Mouse (Mus musculus) heart, embryonic 13.5 days (tissue): ENCODE results near the gene Tmprss11e. TPM values are rescaled to one million over a fixed set of nuclear protein-coding genes. Genes with fewer than 3 reads are reported as not detected.

ENCODE experiments used
- ATAC-seq: fragments of 200-750 bp; cut with Nextera tagmentation; 2 replicates; pipeline ENCODE4 v1.8.0; 2017; ENCODE audit warnings: moderate TSS enrichment; ENCODE audit not compliant: insufficient number of reproducible peaks, low FRiP score, low TSS enrichment; ENCODE audit errors: extremely low read depth
- H3K27ac ChIP-seq: fragments of 300-500 bp; sonication (generic); replicated peaks from 2 replicates; pipeline ENCODE4 v1.5.1; 2015; ENCODE audit warnings: moderate library complexity, mild to moderate bottlenecking, inconsistent platforms
- H3K27me3 ChIP-seq: fragments of 300-500 bp; sonication (generic); replicated peaks from 2 replicates; pipeline ENCODE4 v1.6.1; 2015; ENCODE audit warnings: mild to moderate bottlenecking, inconsistent platforms
- H3K36me3 ChIP-seq: fragments of 300-500 bp; sonication (generic); 2 replicates; pipeline ENCODE4 v1.6.1; 2015; ENCODE audit warnings: mild to moderate bottlenecking, inconsistent platforms
- H3K4me1 ChIP-seq: fragments of 300-500 bp; sonication (generic); 2 replicates; pipeline ENCODE4 v1.6.1; 2015; ENCODE audit warnings: inconsistent platforms
- H3K4me2 ChIP-seq: fragments of 300-500 bp; sonication (generic); 2 replicates; pipeline ENCODE4 v1.6.1; 2015; ENCODE audit warnings: inconsistent platforms, mild to moderate bottlenecking, moderate library complexity
- H3K4me3 ChIP-seq: fragments of 300-500 bp; sonication (generic); 2 replicates; pipeline ENCODE4 v1.5.1; 2015; ENCODE audit warnings: moderate library complexity, mild to moderate bottlenecking, inconsistent platforms
- H3K9ac ChIP-seq: fragments of 300-500 bp; sonication (generic); 2 replicates; pipeline ENCODE4 v1.6.1; 2015; ENCODE audit warnings: inconsistent platforms, mild to moderate bottlenecking, moderate library complexity
- H3K9me3 ChIP-seq: fragments of 300-500 bp; sonication (generic); 2 replicates; pipeline ENCODE4 v1.6.1; 2016; ENCODE audit warnings: inconsistent platforms
- WGBS: fragments of 180-500 bp; shearing (Covaris S2); methylation state at CpG from one replicate; pipeline ENCODE4 v1.1.7; 2015; ENCODE audit warnings: mixed read lengths; 5-methylcytosine and 5-hydroxymethylcytosine counted together
- polyA plus RNA-seq: library from polyadenylated mRNA; unstranded; fragments of >200 nt; fragmentation: Nextera tagmentation; extraction: Ambion mirVana; gene quantifications from 2 replicates; pipeline ENCODE4 v1.2.1, GENCODE M21; 2015

Gene Tmprss11e
- not detected in 2 replicates for polyA plus RNA-seq

- 77% methylated on average over 4 of the region's 4 CpGs for WGBS
- ATAC-seq: no peak
Measured at GRCm38 (mm10) chr5:86745715-86746114, at the start of gene Tmprss11e. TSS of gene Tmprss11e (minus strand) at chr5:86745815.

GRCm38 (mm10) chr5:86792807-86793206 is 47.2 kb upstream of the Tmprss11e start:
- 54% methylated on average over 8 of the region's 8 CpGs for WGBS
- Histone ChIP-seq H3K9ac (no peak overlapping the region), H3K9me3 (no peaks in the 10 kb centered on the region), H3K4me1 (no peaks in the 10 kb centered on the region), H3K4me2 (no peak overlapping the region), H3K27ac (no peak overlapping the region), H3K36me3 (no peaks in the 10 kb centered on the region), H3K4me3 (no peak overlapping the region), H3K27me3 (no peaks in the 10 kb centered on the region)
- ATAC-seq: no peak

More at GRCm38 (mm10) chr5:86745715-86746114, at the start of gene Tmprss11e:
- no peak within 1 kb of the TSS for H3K4me3 ChIP-seq
- no peaks in the 10 kb centered on the region for H3K4me1 ChIP-seq
- H3K27me3 ChIP-seq: no peaks in the 10 kb centered on the region
- no peak within 1 kb of the TSS for H3K4me2 ChIP-seq
- no peaks in the 10 kb centered on the region for H3K9me3 ChIP-seq
- H3K36me3 ChIP-seq: no peaks in the 10 kb centered on the region
- H3K9ac ChIP-seq: no peak within 1 kb of the TSS
- no peak within 1 kb of the TSS for H3K27ac ChIP-seq

- H3K36me3 ChIP-seq: no peaks in the 10 kb centered on the region
- ATAC-seq: no peak
- no peaks in the 10 kb centered on the region for H3K4me1 ChIP-seq
- no peak overlapping the region for H3K9ac ChIP-seq
- H3K27me3 ChIP-seq: no peaks in the 10 kb centered on the region
- H3K9me3 ChIP-seq: no peaks in the 10 kb centered on the region
- no peak overlapping the region for H3K4me2 ChIP-seq
- H3K4me3 ChIP-seq: no peak overlapping the region
- no peak overlapping the region for H3K27ac ChIP-seq
- WGBS: 46% methylated on average over 4 of the region's 4 CpGs
Measured at GRCm38 (mm10) chr5:86792249-86792648, 46.6 kb upstream of the Tmprss11e start.

- no peak overlapping the region for H3K4me3 ChIP-seq
- no peak overlapping the region for H3K27ac ChIP-seq
- no peaks in the 10 kb centered on the region for H3K36me3 ChIP-seq
- no peak for ATAC-seq
- no peaks in the 10 kb centered on the region for H3K9me3 ChIP-seq
- H3K4me1 ChIP-seq: no peaks in the 10 kb centered on the region
- 61% methylated on average over 2 of the region's 2 CpGs for WGBS
- no peaks in the 10 kb centered on the region for H3K27me3 ChIP-seq
- no peak overlapping the region for H3K4me2 ChIP-seq
- H3K9ac ChIP-seq: no peak overlapping the region
Measured at GRCm38 (mm10) chr5:86789954-86790353, 44.3 kb upstream of the Tmprss11e start.

- no peaks in the 10 kb centered on the region for H3K4me1 ChIP-seq
- no peak overlapping the region for H3K4me2 ChIP-seq
- no peak overlapping the region for H3K4me3 ChIP-seq
- no peak for ATAC-seq
- H3K36me3 ChIP-seq: no peaks in the 10 kb centered on the region
- no peak overlapping the region for H3K9ac ChIP-seq
- H3K27ac ChIP-seq: no peak overlapping the region
- 53% methylated on average over 1 of the region's 1 CpGs for WGBS
- no peaks in the 10 kb centered on the region for H3K9me3 ChIP-seq
- no peaks in the 10 kb centered on the region for H3K27me3 ChIP-seq
Measured at GRCm38 (mm10) chr5:86786798-86787197, 41.2 kb upstream of the Tmprss11e start.

- WGBS: 93% methylated on average over 1 of the region's 1 CpGs
- ATAC-seq: no peak
- H3K4me1 ChIP-seq: no peaks in the 10 kb centered on the region
Measured at GRCm38 (mm10) chr5:86784205-86784604, 38.6 kb upstream of the Tmprss11e start.

GRCm38 (mm10) chr5:86783059-86783458 is 37.4 kb upstream of the Tmprss11e start:
- WGBS: 59% methylated on average over 8 of the region's 8 CpGs
- Histone ChIP-seq H3K4me1 (no peaks in the 10 kb centered on the region), H3K27me3 (no peaks in the 10 kb centered on the region), H3K9ac (no peak overlapping the region), H3K4me3 (no peak overlapping the region), H3K36me3 (no peaks in the 10 kb centered on the region), H3K9me3 (no peaks in the 10 kb centered on the region), H3K27ac (no peak overlapping the region), H3K4me2 (no peak overlapping the region)
- ATAC-seq: no peak

More at GRCm38 (mm10) chr5:86784205-86784604, 38.6 kb upstream of the Tmprss11e start:
- Histone ChIP-seq H3K9ac (no peak overlapping the region), H3K4me3 (no peak overlapping the region), H3K27ac (no peak overlapping the region), H3K27me3 (no peaks in the 10 kb centered on the region), H3K9me3 (no peaks in the 10 kb centered on the region), H3K36me3 (no peaks in the 10 kb centered on the region), H3K4me2 (no peak overlapping the region)

- H3K4me1 ChIP-seq: no peaks in the 10 kb centered on the region
- ATAC-seq: no peak
- H3K9me3 ChIP-seq: no peaks in the 10 kb centered on the region
- H3K27ac ChIP-seq: no peak overlapping the region
- no peaks in the 10 kb centered on the region for H3K27me3 ChIP-seq
- WGBS: 44% methylated on average over 1 of the region's 1 CpGs
- no peak overlapping the region for H3K4me3 ChIP-seq
- no peak overlapping the region for H3K4me2 ChIP-seq
- H3K36me3 ChIP-seq: no peaks in the 10 kb centered on the region
- H3K9ac ChIP-seq: no peak overlapping the region
Measured at GRCm38 (mm10) chr5:86778471-86778870, 32.9 kb upstream of the Tmprss11e start.

GRCm38 (mm10) chr5:86776941-86777340 is 31.3 kb upstream of the Tmprss11e start:
- Histone ChIP-seq H3K27ac (no peak overlapping the region), H3K9me3 (no peaks in the 10 kb centered on the region)
- 66% methylated on average over 5 of the region's 5 CpGs for WGBS

GRCm38 (mm10) chr5:86771010-86771409 is 25.4 kb upstream of the Tmprss11e start:
- H3K4me2 ChIP-seq: no peak overlapping the region
- no peaks in the 10 kb centered on the region for H3K27me3 ChIP-seq
- H3K9ac ChIP-seq: no peak overlapping the region
- H3K4me3 ChIP-seq: no peak overlapping the region
- H3K9me3 ChIP-seq: no peaks in the 10 kb centered on the region
- H3K27ac ChIP-seq: no peak overlapping the region
- no peak for ATAC-seq
- no peaks in the 10 kb centered on the region for H3K36me3 ChIP-seq
- H3K4me1 ChIP-seq: no peaks in the 10 kb centered on the region

More at GRCm38 (mm10) chr5:86776941-86777340, 31.3 kb upstream of the Tmprss11e start:
- H3K36me3 ChIP-seq: no peaks in the 10 kb centered on the region
- ATAC-seq: no peak
- H3K4me3 ChIP-seq: no peak overlapping the region
- H3K4me2 ChIP-seq: no peak overlapping the region
- no peaks in the 10 kb centered on the region for H3K4me1 ChIP-seq
- H3K9ac ChIP-seq: no peak overlapping the region
- no peaks in the 10 kb centered on the region for H3K27me3 ChIP-seq

- no peak overlapping the region for H3K4me2 ChIP-seq
- no peaks in the 10 kb centered on the region for H3K27me3 ChIP-seq
- H3K4me1 ChIP-seq: no peaks in the 10 kb centered on the region
- WGBS: 55% methylated on average over 3 of the region's 3 CpGs
- H3K9ac ChIP-seq: no peak overlapping the region
- H3K9me3 ChIP-seq: no peaks in the 10 kb centered on the region
- H3K4me3 ChIP-seq: no peak overlapping the region
- no peak for ATAC-seq
- no peaks in the 10 kb centered on the region for H3K36me3 ChIP-seq
- no peak overlapping the region for H3K27ac ChIP-seq
Measured at GRCm38 (mm10) chr5:86769015-86769658, 23.5 kb upstream of the Tmprss11e start.

GRCm38 (mm10) chr5:86742796-86743195 is 2.8 kb downstream of the Tmprss11e start:
- ATAC-seq: no peak
- Histone ChIP-seq H3K9me3 (no peaks in the 10 kb centered on the region), H3K27ac (no peak overlapping the region), H3K4me1 (no peaks in the 10 kb centered on the region), H3K4me3 (no peak overlapping the region), H3K27me3 (no peaks in the 10 kb centered on the region), H3K9ac (no peak overlapping the region), H3K4me2 (no peak overlapping the region), H3K36me3 (no peaks in the 10 kb centered on the region)
- WGBS: 39% methylated on average over 3 of the region's 3 CpGs
